Mouse (Mus musculus): ENCODE measurements around the gene Nwd1.

DNA sequence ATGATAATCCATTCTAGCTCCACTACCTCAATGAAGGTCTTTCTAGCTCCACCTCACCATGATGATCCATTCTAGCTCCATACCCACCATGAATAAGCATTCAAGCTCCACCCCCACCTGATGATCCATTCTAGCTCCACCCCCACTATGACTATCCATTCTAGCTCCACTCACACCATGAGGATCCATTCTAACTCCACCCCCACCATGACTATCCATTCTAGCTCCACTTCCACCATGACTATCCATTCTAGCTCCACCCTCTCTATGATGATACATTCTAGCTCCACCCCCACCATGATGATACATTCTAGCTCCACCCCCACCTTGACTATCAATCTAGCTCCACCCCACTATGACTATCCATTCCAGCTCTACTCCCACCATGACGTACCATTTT lies 3.6 kb upstream of the Nwd1 start:
- TF ChIP-seq POLR2A (IDR thresholded peaks at IDR 0.05; ENCODE audit: low read depth, low read length) (no peak), CTCF (IDR thresholded peaks at IDR 0.05; ENCODE audit: extremely low read depth, insufficient read length, insufficient replicate concordance, low read depth, low read length) (no peak)
